Mouse (Mus musculus) liver, adult 2 months (tissue): ENCODE data around the gene Snd1.

Experiments
- CTCF ChIP-seq: fragments of 200-500 bp; IDR thresholded peaks from 2 replicates; pipeline ENCODE4 v1.5.1; 2011; ENCODE audit warnings: low read depth, low read length, control low read depth
- POLR2A ChIP-seq: fragments of 200-500 bp; IDR thresholded peaks from 2 replicates; pipeline ENCODE4 v1.6.1; 2011; ENCODE audit warnings: low read length, control low read depth; ENCODE audit not compliant: insufficient read depth; ENCODE audit errors: extremely low read depth

GRCm38 (mm10) chr6:28663670-28664069, 188.7 kb downstream of the Snd1 start:
- TF ChIP-seq CTCF: no peak
- TF ChIP-seq POLR2A: no peak
